Comparison of ENCODE assay signal across 16 mouse cellular contexts in genomic region chr13:17772574-17772973, GRCm38 (mm10). TPM values are rescaled to one million over a fixed set of nuclear protein-coding genes. Genes with fewer than 3 reads are reported as not detected.
DNase-seq lines count a peak whose midpoint lies in the region; ATAC-seq and TF ChIP-seq lines count a peak whose summit lies in the region.
"Had no signal": no experiment of that assay in that cellular context is flagged by ENCODE, and none has a peak within 500 bp of the region (broad histone marks: within the 10 kb centered on the region; RNA-seq: fewer than 3 reads in every experiment).

No protein-coding gene starts in this region.

- peak; percentile 39 for DNase-seq in forebrain, embryonic 14.5 days (ENCODE audit: low spot score)
- DNase-seq in brain, adult 2 months (ENCODE audit: low read depth, low spot score), result peak; percentile 85
- peak in 1 of 2 experiments; percentile 47 for DNase-seq in layer of hippocampus, adult 2 months (ENCODE audit: low spot score in 2 of 2)
- DNase-seq in left cerebral cortex, postnatal 25 days (ENCODE audit: low spot score in 2 of 2), result peak; percentile 41 to 79
- DNase-seq in cerebellum, adult 11-12 months, result no peak
- DNase-seq in spleen, postnatal 14 days (ENCODE audit: low spot score in 2 of 2), result no peak
- DNase-seq in adrenal gland, adult 2 months, result no peak
- DNase-seq: cerebellum, postnatal 25 days; kidney, postnatal 4 days; lung, postnatal 14 days; thymus, postnatal 14 days had no signal

- intact Hi-C loops in left cerebral cortex, postnatal 25 days (cut with DNase I), result loop anchor here (2.0 kb wide), 1 partner anchor 32 kb away; the partner anchor contains the start of gene Cdk13

- H3K36me3 ChIP-seq in forebrain, embryonic 14.5 days (ENCODE audit: control insufficient read depth, insufficient read depth, low read length), result peaks cover 7% of the 10 kb centered on the region
- H3K36me3 ChIP-seq in forebrain, embryonic 13.5 days (ENCODE audit: poor library complexity, severe bottlenecking), result peaks cover 8% of the 10 kb centered on the region

- H3K4me1 ChIP-seq in forebrain, embryonic 14.5 days (ENCODE audit: control insufficient read depth, insufficient read depth, low read length), result no peaks in the 10 kb centered on the region
- no peaks in the 10 kb centered on the region for H3K4me1 ChIP-seq in forebrain, embryonic 13.5 days
- H3K4me1 ChIP-seq: embryonic facial prominence, embryonic 12.5 days had no signal

- no peak for ATAC-seq in forebrain, embryonic 14.5 days
- ATAC-seq in forebrain, embryonic 13.5 days, result no peak; the same call in 1 of the 2 replicates
- ATAC-seq: intestine, postnatal 0 days; liver, embryonic 12.5 days had no signal

- TF ChIP-seq CTCF in layer of hippocampus, adult 2 months (conservative IDR thresholded peaks at IDR 0.05), result no peak

- no peaks in the 10 kb centered on the region for H3K27me3 ChIP-seq in forebrain, embryonic 14.5 days (replicated peaks; ENCODE audit: control insufficient read depth, insufficient read depth, low read length)
- H3K27me3 ChIP-seq in forebrain, embryonic 13.5 days, result no peaks in the 10 kb centered on the region
- H3K27me3 ChIP-seq: embryonic facial prominence, embryonic 12.5 days; liver, embryonic 12.5 days had no signal

- H3K9ac ChIP-seq in forebrain, embryonic 14.5 days (ENCODE audit: low read length), result no peak overlapping the region
- no peak overlapping the region for H3K9ac ChIP-seq in forebrain, embryonic 13.5 days
- H3K9ac ChIP-seq: embryonic facial prominence, embryonic 12.5 days; liver, embryonic 12.5 days had no signal

- no peak overlapping the region; the same call in 1 of the 2 replicates for H3K27ac ChIP-seq in forebrain, embryonic 14.5 days (ENCODE audit: low read depth, low read length)
- H3K27ac ChIP-seq in forebrain, embryonic 13.5 days, result no peak overlapping the region
- H3K27ac ChIP-seq in layer of hippocampus, adult 2 months, result peak overlapping the region; percentile 34
- H3K27ac ChIP-seq: embryonic facial prominence, embryonic 12.5 days; liver, embryonic 12.5 days had no signal

- H3K4me3 ChIP-seq in forebrain, embryonic 14.5 days (ENCODE audit: low read depth, low read length), result no peak overlapping the region
- H3K4me3 ChIP-seq in forebrain, embryonic 13.5 days, result no peak overlapping the region
- H3K4me3 ChIP-seq in layer of hippocampus, adult 2 months, result no peak overlapping the region
- H3K4me3 ChIP-seq: embryonic facial prominence, embryonic 12.5 days; liver, embryonic 12.5 days had no signal

- H3K9me3 ChIP-seq in forebrain, embryonic 14.5 days (replicated peaks; ENCODE audit: control insufficient read depth, low read length), result no peaks in the 10 kb centered on the region
- no peaks in the 10 kb centered on the region for H3K9me3 ChIP-seq in forebrain, embryonic 13.5 days (replicated peaks)
- H3K9me3 ChIP-seq: embryonic facial prominence, embryonic 12.5 days; liver, embryonic 12.5 days had no signal

- no peak overlapping the region for H3K4me2 ChIP-seq in forebrain, embryonic 14.5 days (ENCODE audit: low read length)
- H3K4me2 ChIP-seq in forebrain, embryonic 13.5 days, result no peak overlapping the region
- H3K4me2 ChIP-seq: embryonic facial prominence, embryonic 12.5 days; heart, embryonic 11.5 days; liver, embryonic 12.5 days had no signal

- WGBS in forebrain, embryonic 14.5 days, result 63% methylated on average over 6 of the region's 6 CpGs
- 75% methylated on average over 6 of the region's 6 CpGs for WGBS in forebrain, embryonic 13.5 days

RNA-seq across cellular contexts. Expression of gene Cdk13, which starts 32.3 kb away (rescaled TPM):
- 13.6 and 15.4 TPM in 2 replicates for polyA plus RNA-seq in forebrain, embryonic 14.5 days (2014; fragmentation: Nextera tagmentation; extraction: Ambion mirVana)
- 15.0 and 16.6 TPM in 2 replicates for polyA plus RNA-seq in forebrain, embryonic 13.5 days (2015; fragmentation: Nextera tagmentation; extraction: Ambion mirVana)
- 10 to 100 TPM; 58.7 to 60.0 TPM for total RNA-seq in layer of hippocampus, adult 2 months (2021)
- 10 to 100 TPM; 56.7 to 56.9 TPM for total RNA-seq in left cerebral cortex, postnatal 25 days (2021)
- total RNA-seq in adrenal gland, adult 2 months (2021), result 10 to 100 TPM; 48.8 to 78.8 TPM
- polyA plus RNA-seq in adrenal gland, adult 2 months (2012; rRNA removed), result 105 and 130 TPM in 2 replicates

Comparison
In these comparisons a context has a peak if more than half of its experiments do, and no peak if none do; other contexts are left out.
1. DNase-seq: peak in forebrain, embryonic 14.5 days (single experiment), brain, adult 2 months (single experiment) and left cerebral cortex, postnatal 25 days (2 of 2); none in cerebellum, adult 11-12 months (single experiment), spleen, postnatal 14 days (0 of 2) and adrenal gland, adult 2 months (single experiment).